20 mouse cellular contexts compared by ENCODE assay signal in genomic region chr19:37821243-37821642, GRCm38 (mm10).
DNase-seq lines count a peak whose midpoint lies in the region; ATAC-seq lines count a peak whose summit lies in the region.
"Had no signal": no experiment of that assay in that cellular context is flagged by ENCODE, and none has a peak within 500 bp of the region (broad histone marks: within the 10 kb centered on the region; RNA-seq: fewer than 3 reads in every experiment).

No protein-coding gene starts in this region.

- H3K27ac ChIP-seq in heart, embryonic 14.5 days (replicated peaks in 1 of 2; ENCODE audit: control insufficient read depth in 1 of 2, insufficient read depth in 1 of 2, low read depth in 2 of 2, low read length in 2 of 2), result peak overlapping the region; percentile 6 to 52; a peak in 1 of 4 replicates
- no peak overlapping the region for H3K27ac ChIP-seq in heart, embryonic 10.5 days
- H3K27ac ChIP-seq in embryonic facial prominence, embryonic 14.5 days (replicated peaks; ENCODE audit: low read depth, low read length), result no peak overlapping the region
- H3K27ac ChIP-seq: layer of hippocampus, adult 2 months; neural tube, embryonic 12.5 days had no signal

- no peak for ATAC-seq in heart, embryonic 14.5 days (ENCODE audit: insufficient number of reproducible peaks, insufficient read depth, low FRiP score, low read depth)
- ATAC-seq in embryonic facial prominence, embryonic 14.5 days (ENCODE audit: low read depth), result no peak
- ATAC-seq in megakaryocyte progenitor cell, adult 5-6 weeks (replicated peaks; ENCODE audit: poor library complexity), result peak; percentile 74
- ATAC-seq: activated CD4-positive, CD25-positive, alpha-beta regulatory T cell, adult 4 months; liver, postnatal 0 days had no signal

- 18% methylated on average over 3 of the region's 3 CpGs for WGBS in heart, embryonic 14.5 days
- WGBS in heart, embryonic 10.5 days, result 40% methylated on average over 3 of the region's 3 CpGs
- WGBS in embryonic facial prominence, embryonic 14.5 days, result 41% methylated on average over 3 of the region's 3 CpGs

- H3K27me3 ChIP-seq in heart, embryonic 14.5 days (ENCODE audit: control insufficient read depth, insufficient read depth, low read length), result no peaks in the 10 kb centered on the region
- 0 out of 2 replicates have a peak, but pooled peaks cover 6% of the 10 kb centered on the region for H3K27me3 ChIP-seq in heart, embryonic 10.5 days (ENCODE audit: insufficient read depth, poor library complexity, severe bottlenecking)
- no peaks in the 10 kb centered on the region for H3K27me3 ChIP-seq in embryonic facial prominence, embryonic 14.5 days (replicated peaks; ENCODE audit: control insufficient read depth, insufficient read depth, low read length)
- H3K27me3 ChIP-seq: neural tube, embryonic 12.5 days had no signal

- H3K36me3 ChIP-seq in heart, embryonic 14.5 days (ENCODE audit: control insufficient read depth, insufficient read depth, low read length), result no peaks in the 10 kb centered on the region
- H3K36me3 ChIP-seq in heart, embryonic 10.5 days, result no peaks in the 10 kb centered on the region
- no peaks in the 10 kb centered on the region for H3K36me3 ChIP-seq in embryonic facial prominence, embryonic 14.5 days (ENCODE audit: control insufficient read depth, insufficient read depth, low read length)
- H3K36me3 ChIP-seq: neural tube, embryonic 12.5 days had no signal

- no peak for DNase-seq in heart, embryonic 10.5 days (ENCODE audit: low spot score)
- DNase-seq in NIH3T3 (ENCODE audit: low read depth), result peak; percentile 88
- DNase-seq in embryonic facial prominence, embryonic 14.5 days (ENCODE audit: low spot score), result peak; percentile 38
- DNase-seq in natural killer cell, adult 2 months (ENCODE audit: low spot score in 2 of 2), result no peak
- DNase-seq in thymus, postnatal 25 days, result no peak
- DNase-seq: adrenal gland, postnatal 25 days; cerebellum, adult 8-10 months; gastrocnemius, postnatal 25 days; kidney, adult 18-20 months; kidney, postnatal 10 days; liver; liver, postnatal 0 days; lung, postnatal 14 days; right cerebral cortex, postnatal 14 days; thymus, postnatal 14 days had no signal

- no peak overlapping the region for H3K9ac ChIP-seq in heart, embryonic 14.5 days (ENCODE audit: low read length)
- H3K9ac ChIP-seq in embryonic facial prominence, embryonic 14.5 days (ENCODE audit: low read depth, low read length), result no peak overlapping the region
- H3K9ac ChIP-seq: liver, postnatal 0 days; neural tube, embryonic 12.5 days had no signal

- H3K4me3 ChIP-seq in heart, embryonic 14.5 days (ENCODE audit: control insufficient read depth in 1 of 2, insufficient read depth in 1 of 2, low read depth in 1 of 2, low read length in 2 of 2), result no peak overlapping the region
- no peak overlapping the region for H3K4me3 ChIP-seq in heart, embryonic 10.5 days
- H3K4me3 ChIP-seq in embryonic facial prominence, embryonic 14.5 days (ENCODE audit: low read depth, low read length), result no peak overlapping the region
- H3K4me3 ChIP-seq: layer of hippocampus, adult 2 months; neural tube, embryonic 12.5 days had no signal

- peaks cover 9% of the 10 kb centered on the region in 2 experiments for H3K4me1 ChIP-seq in heart, embryonic 14.5 days (ENCODE audit: control insufficient read depth in 2 of 2, insufficient read depth in 2 of 2, low read length in 2 of 2)
- H3K4me1 ChIP-seq in heart, embryonic 10.5 days, result 0 out of 2 replicates have a peak, but pooled peaks cover 3% of the 10 kb centered on the region
- peaks cover 3% of the 10 kb centered on the region; the same call in 1 of the 2 replicates for H3K4me1 ChIP-seq in embryonic facial prominence, embryonic 14.5 days (ENCODE audit: control insufficient read depth, insufficient read depth, low read length)
- H3K4me1 ChIP-seq: neural tube, embryonic 12.5 days had no signal

- H3K4me2 ChIP-seq in heart, embryonic 14.5 days (ENCODE audit: low read length), result no peak overlapping the region
- no peak overlapping the region for H3K4me2 ChIP-seq in embryonic facial prominence, embryonic 14.5 days (ENCODE audit: low read depth, low read length)
- H3K4me2 ChIP-seq: neural tube, embryonic 12.5 days had no signal

- H3K9me3 ChIP-seq in heart, embryonic 14.5 days (ENCODE audit: control insufficient read depth, low read length), result 0 out of 2 replicates have a peak, but pooled peaks cover 2% of the 10 kb centered on the region
- no peaks in the 10 kb centered on the region for H3K9me3 ChIP-seq in heart, embryonic 10.5 days
- no peaks in the 10 kb centered on the region for H3K9me3 ChIP-seq in embryonic facial prominence, embryonic 14.5 days (ENCODE audit: control insufficient read depth, low read length)
- H3K9me3 ChIP-seq: neural tube, embryonic 12.5 days had no signal

Comparison
In these comparisons a context has a peak if more than half of its experiments do, and no peak if none do; other contexts are left out.
1. H3K27ac ChIP-seq: peak in heart, embryonic 14.5 days (2 of 2); none in heart, embryonic 10.5 days (single experiment) and embryonic facial prominence, embryonic 14.5 days (single experiment).
2. DNase-seq: peak in NIH3T3 (single experiment) and embryonic facial prominence, embryonic 14.5 days (single experiment); none in heart, embryonic 10.5 days (single experiment), natural killer cell, adult 2 months (0 of 2) and thymus, postnatal 25 days (single experiment).